Mouse (Mus musculus) B cell, adult 2 months (primary cell): ENCODE results near the gene Odf3b.

Source experiments
- DNase-seq, 2 experiments: peaks; one replicate each; pipeline ENCODE4 v3.0.0; 2022

Gene Odf3b

DNA sequence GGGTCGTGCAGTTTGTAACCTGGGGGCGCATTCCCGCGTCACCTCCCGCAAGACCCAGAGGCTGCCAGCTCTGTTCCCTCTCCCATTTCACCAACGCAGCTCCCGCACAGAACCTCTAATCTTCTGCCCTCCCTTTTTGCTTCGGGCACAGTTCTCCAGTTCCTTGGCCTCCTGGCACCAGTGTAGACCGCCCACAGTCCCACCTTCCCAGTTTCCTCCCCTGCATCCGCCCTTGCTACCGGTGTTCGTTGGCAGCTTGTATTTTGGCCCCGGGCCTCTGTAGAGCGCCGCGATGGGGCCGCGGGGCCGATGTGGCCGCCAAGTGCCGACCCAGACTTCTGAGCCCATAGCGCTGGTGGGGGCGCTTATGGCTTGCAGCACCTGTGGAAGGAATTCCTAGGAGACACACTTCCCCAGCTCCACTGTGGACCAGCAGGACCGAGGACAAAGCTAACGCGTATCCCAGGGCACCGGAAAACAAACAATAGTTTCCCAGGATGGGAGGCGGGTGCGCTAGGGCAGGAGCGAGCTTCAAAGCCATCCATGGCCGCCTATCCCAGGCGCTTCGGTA lies at the start of gene Odf3b:
TSS of gene Odf3b (minus strand) at position 452 of the 571 bp plus-strand sequence.
- no peak for DNase-seq

DNA sequence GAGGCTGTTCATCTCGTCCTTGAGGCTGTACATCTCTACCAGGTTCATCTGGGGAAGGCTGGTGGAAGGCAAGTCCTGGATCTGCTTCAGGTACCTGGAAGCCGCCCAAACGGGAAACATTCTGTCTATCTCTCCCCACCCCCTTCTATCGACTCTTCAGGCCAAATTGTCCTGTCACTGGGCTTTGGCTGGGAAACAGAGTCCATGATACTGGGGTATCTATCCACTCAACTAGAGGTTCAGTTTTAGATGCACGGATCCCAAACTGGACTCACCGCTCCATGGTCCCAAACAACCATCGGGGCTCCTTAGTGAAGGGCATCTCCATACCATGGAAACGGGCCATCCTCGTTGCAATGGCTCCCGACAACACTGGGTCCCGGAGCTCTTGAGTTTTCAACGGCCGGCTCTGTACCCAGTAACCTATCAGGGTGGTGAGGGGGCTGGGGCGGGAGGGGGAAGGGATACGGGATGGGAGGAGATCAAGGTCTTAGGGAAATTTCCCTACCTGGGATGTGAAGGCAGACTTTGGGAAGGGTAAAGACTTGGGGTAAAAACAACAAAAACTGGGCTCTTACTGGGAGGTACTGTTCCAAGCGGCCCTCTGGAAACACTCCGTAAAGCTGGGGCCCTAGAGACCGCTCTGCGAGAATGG lies 49.2 kb upstream of the Odf3b start:
- DNase-seq, result no peak

DNA sequence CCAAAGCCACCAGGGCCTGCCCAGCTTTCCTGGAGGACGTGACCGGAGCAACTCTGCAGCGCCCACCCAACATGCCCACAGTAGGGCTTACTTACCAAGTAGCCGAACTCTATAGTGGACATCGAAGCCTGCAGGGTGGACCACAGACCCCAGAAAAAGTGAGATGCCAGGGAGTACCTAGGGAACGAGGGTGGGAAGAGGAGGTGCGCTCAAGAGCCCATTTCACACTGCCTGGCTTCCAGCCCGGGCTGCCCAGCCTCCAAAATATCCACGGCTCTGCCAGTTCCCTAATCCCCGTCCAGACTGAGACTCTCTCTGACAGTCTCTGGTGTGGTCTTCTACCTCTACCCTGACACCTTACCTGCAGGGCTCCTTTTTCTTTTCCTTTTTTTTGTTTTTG lies 47.6 kb upstream of the Odf3b start:
- no peak for DNase-seq

DNA sequence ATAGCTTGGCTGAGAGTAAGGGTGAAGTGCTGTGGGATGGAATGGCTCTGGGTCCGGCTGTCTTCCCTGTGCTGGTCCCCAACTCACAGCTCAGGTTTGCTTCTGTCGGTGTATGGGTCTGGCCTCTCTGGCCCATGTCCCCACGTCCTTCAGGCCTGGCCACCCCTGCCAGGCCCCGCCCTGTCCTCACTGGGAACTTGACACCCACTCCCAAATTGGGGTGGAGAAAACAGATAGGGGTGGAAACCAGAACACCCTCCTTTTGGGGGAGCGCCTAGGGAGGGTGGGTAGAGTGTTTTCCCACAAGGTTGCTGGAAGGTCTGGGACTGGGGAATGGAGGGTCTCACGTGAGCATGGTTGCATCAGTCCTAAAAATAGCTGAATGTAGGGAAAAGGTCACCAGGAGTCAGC lies 46.6 kb upstream of the Odf3b start, which contains the start of gene Cpt1b:
TSS of gene Cpt1b (minus strand) at position 153 of the 411 bp plus-strand sequence.
- DNase-seq, result no peak

DNA sequence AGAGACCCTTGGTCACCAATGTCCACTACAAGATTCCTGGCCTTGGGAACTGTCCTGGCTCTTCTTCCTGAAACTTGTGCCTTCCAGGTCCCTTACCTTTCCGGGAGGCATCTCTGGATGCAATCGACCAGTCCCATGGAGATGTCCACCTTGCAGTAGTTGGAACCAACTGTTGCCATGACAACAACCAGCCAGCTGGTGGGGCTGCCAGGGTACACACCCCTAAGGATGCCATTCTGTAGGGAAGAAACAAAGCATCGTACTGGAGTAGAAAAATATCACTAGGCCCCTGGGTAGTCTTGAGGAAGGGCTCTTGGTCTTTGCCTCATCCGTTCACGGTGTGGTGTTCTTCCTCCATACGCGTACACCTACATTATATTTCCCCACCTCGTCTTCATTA lies 45.5 kb upstream of the Odf3b start:
- no peak for DNase-seq

DNA sequence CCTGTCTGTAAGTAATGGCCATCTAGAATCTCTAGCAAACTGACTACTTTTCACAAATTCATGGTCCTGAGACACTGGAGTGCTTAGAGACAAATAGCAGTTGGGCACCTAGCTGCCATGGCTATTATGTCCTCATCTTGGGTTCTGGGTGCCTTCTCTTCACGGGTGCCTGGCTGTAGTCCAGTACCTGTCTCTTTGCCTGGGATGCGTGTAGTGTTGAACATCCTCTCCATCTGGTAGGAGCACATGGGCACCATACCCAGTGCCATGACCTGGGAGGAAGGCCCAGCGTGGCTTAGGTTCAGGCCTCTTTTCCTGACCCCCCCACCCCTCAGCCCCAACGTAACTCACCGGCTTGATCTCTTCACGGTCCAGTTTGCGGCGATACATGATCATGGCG lies 42.9 kb upstream of the Odf3b start:
- DNase-seq, result no peak

DNA sequence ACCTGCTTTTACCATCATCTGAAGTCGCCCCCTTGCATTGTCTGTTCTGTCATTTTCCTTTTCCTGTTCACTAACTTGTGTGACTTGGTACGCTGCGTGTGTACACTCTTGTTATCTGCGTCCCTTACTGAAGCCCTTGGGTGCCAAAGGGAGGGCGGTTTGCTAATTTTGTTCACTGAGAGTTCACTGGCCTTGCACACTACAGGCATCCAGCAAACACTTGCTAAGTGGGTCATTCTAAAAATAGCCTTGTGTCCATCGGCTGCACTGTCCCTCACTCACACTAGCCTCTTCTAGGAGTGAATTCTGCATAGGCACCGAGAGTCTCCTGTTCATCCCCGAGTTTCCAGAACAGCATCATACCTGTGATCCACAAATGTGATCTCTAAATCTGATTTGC lies 36.2 kb upstream of the Odf3b start:
- DNase-seq, result no peak

DNA sequence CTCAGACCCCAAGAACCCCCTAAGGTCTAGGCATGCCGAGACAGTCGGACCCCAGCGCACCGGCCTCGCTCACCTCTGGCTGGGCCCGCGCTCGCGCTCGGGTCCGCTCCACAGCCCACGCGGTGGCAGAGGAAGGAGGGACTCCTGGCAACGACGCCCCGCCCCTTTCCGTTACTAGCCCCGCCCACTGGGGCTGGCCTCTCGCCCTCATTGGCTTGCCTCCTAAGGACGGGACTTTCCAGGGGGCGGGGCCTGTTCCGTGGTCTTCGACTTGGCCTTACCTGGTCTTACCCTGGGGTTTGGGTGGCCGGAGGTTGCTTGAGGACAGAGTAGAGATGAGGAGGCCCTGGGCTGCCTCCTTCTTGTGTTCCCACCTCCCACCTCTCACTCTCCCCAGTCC lies 31.0 kb upstream of the Odf3b start, which contains the start of gene Syce3:
TSS of gene Syce3 (minus strand) at position 386 of the 400 bp plus-strand sequence.
- DNase-seq, result no peak

DNA sequence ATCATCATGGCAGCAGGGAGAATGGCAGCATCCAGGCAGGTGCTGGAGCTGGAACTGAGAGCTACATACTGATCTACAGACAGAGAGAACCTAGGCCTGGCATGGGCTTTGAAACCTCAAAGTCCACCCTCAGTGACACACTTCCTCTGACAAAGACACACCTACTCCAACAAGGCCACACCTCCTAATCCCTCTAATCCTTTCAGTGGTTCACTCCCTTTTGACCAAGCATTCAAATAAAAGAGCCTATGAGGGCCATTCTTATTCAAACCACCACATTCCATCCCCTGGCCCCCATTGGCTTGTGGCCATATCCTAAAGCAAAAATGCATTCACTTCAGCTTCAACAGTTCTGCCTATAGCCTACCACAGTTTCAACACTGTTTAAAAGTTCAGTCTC lies 27.6 kb upstream of the Odf3b start:
- no peak for DNase-seq

DNA sequence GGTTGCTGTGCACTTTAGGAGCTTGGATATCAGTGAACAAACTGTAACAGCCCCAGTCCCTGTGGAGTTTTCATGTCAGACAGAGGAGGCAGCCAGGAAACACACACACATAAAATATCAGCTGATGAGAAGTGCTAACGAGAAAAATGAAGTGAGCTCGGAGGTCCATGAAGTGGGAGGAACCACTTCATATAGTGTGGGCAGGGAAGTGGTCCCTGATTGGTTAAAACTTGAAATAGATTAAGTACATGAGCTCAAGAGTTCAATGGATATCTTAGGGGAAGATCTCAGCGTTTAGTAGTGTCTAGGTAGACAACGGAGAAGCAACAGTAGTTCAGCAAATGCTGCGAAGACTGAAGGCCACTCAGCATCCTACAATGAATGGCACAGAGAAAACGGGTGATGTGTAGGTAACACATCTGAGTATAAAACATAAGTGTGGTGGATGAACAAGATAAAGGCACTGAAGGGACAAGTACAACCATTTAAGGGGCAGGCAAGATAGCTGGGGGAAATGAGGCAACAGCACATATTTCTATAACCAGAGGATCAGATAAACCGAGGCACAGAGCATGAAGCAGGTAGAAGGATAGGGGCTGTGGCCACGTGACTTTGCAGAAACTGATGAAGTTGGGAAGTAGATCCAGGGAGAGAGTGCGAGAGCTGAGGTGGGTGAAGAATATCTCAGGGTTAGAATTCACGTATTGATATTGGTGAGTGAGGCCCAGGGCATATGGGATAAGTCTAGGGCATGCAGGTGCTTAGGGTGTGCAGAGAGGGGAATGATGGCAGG lies 25.9 kb upstream of the Odf3b start:
- DNase-seq, result no peak

DNA sequence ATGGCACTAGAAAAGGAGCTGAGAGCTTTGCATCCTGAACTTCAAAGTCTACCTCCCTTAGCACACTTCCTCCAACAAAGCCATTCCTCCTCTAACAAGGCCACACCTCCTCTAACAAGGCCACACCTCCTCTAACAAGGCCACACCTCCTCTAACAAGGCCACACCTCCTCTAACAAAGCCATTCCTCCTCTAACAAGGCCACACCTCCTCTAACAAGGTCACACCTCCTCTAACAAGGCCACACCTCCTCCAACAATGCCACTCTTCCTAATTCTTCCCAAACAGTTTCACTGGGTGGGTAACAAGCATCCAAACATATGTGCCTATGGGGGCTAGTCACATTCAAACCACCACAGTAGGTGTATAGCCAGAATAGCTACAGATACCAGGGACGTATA lies 23.4 kb upstream of the Odf3b start:
- no peak for DNase-seq

DNA sequence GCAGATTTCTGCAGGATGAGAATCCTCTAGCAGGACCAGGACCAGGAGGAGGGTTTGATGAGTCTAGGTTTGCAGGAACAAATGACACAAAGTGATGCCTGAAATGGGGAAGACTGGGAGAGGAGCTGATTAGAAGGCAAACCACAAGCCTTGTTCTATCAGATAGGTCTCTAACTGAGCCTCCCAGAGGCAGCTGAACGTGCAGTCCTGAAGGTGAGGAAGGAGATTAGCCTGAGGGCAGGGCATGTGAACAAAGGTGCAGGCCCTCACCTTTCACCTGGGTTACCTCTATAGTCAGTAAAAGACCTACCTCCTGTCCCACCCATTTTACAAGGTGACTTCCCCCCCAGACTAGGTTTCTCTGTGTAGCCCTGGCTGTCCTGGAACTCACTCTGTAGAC lies 20.6 kb upstream of the Odf3b start:
- no peak for DNase-seq

DNA sequence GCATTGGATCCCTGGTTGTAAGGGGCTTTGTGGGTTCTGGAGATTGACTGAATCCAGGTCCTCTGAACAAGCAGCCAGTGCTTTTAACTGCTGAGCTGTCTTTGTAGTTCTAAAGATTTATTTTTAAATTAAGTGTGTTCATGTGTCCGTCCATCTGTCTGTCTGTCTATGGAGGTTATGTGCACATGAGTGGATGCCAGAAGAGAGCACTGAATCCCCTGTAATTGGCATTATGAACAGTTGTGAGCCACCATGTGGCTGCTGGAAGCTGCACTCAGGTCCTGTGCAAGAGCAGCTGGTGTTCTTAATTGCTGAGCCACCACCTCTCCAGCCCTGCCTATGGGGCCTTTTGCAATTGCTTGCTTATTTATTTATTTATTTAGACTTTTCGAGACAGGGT lies 19.1 kb upstream of the Odf3b start:
- no peak for DNase-seq

DNA sequence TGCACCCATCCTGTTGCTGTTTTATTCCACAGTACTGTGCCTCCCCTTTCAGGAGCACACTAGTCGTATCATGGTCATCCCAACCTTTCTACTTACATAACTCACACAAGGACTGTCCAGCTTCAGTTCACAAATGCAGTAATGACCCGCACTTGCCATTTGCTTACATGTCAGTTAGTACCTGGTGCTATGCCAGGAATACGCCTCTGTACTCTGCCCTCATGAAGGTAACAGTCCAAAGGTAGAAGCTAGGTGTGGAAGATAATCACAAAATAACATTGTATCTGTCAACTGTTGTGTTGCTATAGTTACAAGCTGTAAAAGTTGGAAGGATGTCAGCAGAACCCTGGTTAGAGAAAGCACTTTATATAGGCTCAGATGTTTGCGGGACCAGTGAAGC lies 17.8 kb upstream of the Odf3b start:
- no peak for DNase-seq

DNA sequence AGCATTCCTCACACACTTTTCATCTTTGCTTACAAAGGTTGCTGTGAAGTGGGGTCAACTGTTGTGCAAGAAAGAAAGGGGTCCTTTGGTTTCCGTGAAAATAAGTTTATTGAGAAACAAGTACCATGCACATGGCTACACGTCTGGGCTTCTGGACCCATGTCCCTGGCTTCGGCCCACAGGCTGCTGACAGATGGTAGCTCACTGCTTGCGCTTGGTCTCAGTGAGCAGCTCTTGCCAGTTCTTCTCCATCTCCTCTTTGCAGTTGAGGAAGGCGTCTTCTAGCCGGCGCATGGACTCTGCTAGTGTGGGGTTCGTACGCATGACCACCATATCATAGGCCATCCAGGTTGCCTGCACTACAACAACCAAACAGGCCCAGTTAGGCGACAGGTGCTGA lies 11.0 kb upstream of the Odf3b start:
- DNase-seq, result no peak

DNA sequence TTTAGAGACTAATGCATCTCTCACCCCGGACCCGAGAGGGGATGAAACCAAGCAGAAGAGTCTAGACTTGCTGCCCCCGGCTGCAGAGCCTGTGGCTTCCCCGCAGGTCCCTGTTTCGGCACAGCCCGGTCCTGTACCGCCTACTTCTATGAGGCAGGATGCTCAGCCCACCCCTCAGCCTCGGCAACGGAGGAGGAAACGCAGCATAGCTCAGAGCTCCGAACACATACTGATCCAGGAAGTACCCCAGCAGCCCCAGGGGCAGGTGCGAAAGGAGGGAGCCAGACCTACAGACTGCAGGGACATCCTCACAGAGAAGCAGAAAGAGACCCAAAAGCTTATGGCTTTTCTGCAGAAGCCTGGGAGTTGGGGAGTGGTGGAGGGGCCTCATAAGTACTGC lies 8.0 kb upstream of the Odf3b start:
- DNase-seq, result no peak

DNA sequence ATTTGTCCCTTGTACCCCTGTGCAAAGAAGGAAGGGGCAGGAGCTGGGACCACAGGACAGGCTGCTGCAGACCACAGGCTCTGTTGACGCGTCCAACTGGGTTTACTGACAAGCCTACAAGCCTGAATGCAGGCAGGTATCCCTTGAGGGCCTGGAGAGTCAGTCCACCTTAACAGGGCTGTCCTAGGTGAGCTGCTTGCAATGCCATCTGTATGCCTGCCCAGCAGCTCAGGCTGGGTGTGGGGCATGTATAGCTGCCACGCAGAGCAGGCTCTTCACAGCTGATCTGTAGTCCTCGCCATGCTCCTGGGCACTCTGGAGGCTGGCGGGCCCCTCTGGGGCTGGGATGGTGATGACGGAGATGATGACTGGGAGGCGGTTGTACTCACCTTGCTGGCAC lies 5.5 kb upstream of the Odf3b start, which contains the start of gene Klhdc7b:
TSS of gene Klhdc7b (plus strand) at position 301 of the 400 bp plus-strand sequence.
- no peak for DNase-seq

DNA sequence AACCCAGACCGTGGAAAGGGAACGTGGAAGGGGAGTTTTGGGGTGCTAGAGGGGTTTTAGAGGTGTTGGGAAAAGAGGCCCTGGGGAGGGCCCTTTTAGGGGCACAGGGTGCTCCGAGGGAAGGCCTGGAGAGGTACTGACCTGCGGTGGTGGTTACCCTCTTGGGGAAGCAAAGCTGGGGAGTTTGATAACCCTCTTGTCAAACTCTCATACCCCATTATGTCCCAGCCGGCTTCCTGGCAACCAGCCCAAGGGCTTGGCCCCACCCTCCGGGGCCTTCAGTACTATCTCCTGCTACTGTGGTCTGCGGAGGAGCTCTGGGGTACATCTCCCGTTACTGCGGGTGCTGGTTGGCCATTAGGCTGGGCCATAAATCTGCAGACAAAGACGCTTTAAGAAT lies 347 bp upstream of the Odf3b start:
- no peak for DNase-seq

DNA sequence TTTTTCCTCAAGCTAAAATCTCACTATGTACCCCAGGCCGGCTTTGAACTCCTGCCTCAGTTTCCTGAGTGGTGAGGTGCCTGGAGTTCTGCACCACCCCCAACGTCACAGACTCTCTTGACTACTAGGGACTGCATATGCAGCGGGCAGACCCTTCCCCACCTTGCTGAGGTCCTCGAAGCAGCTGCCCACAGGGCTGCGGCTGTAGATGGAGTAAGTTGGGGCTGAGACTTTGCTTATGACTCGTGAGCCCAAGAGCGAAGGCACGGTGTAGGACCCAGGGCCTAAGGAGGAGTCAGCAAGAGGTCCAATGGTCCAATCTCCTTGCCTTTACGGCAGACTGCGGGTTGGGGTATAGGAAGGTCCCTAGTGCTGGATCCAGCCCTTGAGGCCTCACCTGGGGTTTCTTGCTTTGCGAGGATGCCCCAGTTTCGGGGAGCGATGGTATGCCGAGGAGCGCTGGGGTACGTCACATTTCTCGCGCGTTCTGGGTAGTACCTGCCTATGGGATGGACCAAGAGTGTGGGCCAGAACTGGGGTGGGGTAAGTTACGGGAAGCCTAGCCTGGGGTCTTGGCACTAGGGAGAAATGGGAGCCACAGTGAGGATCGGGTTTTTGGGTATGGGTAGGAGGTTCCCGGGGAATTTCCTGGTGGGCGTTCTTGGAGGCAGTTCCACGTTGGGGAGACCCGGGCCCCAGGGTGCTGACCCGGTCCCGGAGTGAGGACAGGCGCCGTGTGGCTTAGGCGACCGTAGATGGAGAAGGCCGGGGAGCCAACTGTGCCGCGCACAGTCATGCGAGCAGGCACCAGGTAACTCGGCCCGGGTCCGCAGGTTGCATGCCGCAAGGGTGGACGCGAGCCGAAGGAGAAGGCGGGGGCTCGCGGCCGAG lies 899 bp downstream of the Odf3b start:
- no peak for DNase-seq

DNA sequence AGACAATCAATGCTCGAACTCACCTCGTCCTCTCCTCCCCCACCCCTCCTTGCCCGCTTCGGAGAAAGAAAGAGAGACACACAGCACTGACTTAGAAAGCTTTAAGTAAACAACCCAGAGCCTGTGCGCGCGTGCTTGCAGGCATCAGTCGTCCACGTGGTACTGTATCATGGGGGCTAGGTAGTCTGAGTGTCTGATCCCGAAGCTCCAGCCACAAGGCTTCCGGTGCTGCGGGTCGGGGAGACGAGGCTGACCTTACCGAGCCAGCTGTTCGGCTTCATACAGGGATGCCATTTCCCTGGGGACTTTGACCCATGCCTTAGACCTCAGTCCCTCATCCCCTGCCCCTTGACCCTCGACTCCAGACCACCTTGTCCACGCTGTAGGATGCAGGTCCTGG lies 1.7 kb downstream of the Odf3b start:
- DNase-seq, result no peak

DNA sequence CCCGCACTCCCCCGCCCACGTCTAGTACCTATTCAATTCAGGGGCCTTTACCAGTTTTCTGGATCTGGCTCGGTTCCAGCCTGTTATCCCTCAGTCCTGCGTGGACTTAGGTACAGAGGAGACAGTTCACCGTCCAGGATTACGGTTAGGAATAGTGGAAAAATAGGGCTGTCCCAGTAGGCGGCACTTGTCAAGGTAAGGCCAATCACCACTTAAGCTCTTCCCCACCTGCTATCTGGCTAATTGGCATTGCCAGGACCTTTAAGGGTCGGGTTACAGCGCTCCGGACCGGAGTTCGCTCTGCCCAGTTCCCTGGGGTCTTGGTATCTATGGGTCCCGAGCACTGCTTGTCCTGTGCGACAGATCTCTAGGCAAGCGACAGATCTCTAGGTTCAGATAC lies 2.1 kb downstream of the Odf3b start, which contains the start of gene Tymp:
TSS of gene Tymp (minus strand) at position 83 of the 400 bp plus-strand sequence.
- no peak for DNase-seq

DNA sequence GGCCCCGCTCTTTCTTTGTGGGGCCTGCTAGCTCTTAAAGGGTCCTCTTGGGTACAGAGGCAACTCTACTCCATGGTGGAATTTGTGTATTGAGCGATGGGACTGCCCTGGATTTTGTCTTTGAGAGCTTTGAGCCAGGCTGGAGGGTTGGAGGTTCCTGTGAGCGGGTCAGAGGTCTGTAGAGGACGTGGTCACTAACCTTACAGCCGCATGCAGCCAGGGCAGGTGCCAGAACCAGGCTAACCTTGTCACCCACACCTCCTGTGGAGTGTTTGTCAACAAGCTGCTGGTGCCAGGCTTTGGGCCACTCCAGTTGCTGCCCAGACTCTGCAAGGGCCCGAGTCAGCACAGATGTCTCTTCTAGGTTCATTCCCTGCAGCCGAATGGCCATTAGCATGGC lies 3.0 kb downstream of the Odf3b start:
- no peak for DNase-seq
